Mouse (Mus musculus) urinary bladder, postnatal 4 days (tissue): ENCODE results near the gene Galk2.

Experiments used
- DNase-seq, 2 experiments: peaks; one replicate each; pipeline ENCODE4 v3.0.0; 2021 to 2022; ENCODE audit warnings: low spot score in 2 of 2

The Galk2 gene

DNA sequence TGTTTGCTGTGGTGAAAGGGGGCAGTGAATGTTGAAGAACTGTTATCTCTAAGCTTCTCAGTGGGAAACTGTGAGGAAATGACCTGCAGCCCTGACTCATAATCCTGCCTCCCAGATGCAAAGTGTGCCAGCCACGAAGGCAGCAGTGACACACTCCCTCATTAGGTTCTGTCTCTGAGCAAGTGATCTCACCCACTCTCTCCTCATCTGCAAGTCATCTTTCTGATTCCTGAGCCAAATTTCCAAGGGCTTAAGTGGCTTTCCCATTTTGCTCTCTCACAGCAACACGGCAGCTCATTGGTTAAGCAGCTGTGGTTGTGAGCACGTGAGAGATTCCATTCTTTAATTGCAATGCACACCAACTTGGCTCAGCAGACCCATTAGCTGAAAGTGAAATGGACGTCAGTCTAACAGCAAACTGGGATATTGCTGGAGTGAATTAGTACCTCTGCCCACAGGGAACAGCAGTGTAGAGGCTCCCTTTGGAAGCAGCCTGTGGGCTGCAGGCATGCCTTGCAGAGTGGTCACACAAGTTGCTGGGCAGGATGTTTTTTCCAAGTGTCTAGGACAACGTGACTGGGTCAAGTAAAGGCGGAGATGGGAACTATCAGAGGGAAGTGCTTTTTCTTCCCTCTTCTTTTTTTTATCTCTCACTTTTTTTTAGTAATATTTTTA lies 82.3 kb downstream of the Galk2 start:
- no peak for DNase-seq

GRCm38 (mm10) chr2:125943301-125943700 lies 84.4 kb downstream of the Galk2 start:
- no peak for DNase-seq

DNA sequence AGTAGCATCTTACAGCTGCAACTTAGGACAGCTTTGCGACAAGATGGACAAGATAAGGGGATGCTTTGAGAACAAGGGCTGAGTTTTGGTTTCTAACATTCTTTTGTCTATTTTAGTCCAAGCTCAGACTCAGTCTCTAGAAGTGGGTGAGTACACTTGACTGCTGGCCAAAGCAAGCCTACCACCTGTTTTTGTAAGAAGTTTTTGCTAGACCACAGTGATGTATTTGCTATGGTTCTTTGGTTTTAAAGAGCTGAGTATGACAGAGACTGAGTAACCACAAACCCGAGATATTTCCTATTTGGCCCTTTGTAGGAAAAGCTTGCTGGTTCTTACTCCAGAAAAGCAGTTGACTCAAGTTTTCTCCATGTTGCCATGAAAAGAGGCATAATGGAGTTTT lies 89.3 kb downstream of the Galk2 start:
- DNase-seq: no peak

DNA sequence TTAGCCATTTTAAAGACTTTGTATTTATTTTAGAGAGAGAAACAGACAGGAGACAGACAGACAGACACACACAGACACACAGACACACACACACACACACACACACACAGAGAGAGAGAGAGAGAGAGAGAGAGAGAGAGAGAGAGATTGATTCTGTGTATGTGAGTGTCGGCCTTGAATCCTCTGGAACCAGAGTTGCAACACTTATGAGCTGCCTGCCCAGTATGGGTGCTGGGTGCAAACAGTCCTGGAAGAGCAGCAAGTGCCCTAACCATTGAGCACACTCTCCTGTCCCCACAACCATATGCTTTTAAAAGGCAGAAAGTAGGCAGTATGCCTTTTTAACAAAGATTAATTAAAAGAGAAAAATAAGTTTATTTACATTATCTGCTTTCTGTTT lies 109.9 kb downstream of the Galk2 start:
- no peak for DNase-seq

DNA sequence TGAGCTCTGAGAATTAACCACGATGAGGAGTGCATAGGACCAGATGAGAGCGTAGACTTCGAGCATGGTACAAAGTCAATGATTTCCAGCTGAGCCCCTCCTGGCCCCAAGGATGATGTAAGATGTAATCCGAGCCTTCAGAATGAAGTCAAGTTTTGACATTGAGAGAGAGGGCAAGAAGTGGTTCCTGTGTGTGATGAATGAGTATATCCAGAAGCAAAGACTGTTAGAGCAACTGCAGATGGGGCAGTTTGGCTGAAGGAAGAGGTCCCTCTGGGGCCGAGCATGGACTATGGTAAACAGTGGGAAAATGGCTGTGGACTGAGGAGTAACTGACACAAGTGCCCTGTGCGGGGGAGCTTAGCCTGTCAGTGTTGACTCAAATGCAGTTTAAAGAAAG lies 114.3 kb downstream of the Galk2 start:
- DNase-seq: no peak

- DNase-seq: no peak
Measured at GRCm38 (mm10) chr2:125975206-125975605, 116.3 kb downstream of the Galk2 start.

GRCm38 (mm10) chr2:125975808-125976345 lies 117.0 kb downstream of the Galk2 start:
- DNase-seq: no peak

DNA sequence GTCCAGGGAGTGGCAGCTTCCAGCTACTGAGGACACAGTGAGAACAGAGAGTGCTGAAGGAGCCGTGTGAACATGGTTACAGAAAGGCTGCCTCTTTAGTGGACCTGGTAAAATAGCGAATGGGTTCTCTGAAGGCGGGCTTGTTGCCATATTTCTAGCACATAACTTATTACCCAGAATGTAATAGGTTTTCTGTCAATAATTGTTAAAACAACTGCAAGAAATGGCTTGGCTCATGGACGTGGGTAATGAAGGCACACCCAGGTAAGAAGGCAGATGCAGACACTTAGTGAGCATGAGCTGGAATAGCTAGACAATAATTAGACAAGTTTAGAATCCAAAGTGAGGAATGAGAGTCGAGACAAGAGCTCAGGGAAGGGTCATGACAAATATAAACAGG lies 143.4 kb downstream of the Galk2 start:
- no peak for DNase-seq

- no peak for DNase-seq
Measured at GRCm38 (mm10) chr2:126006088-126006487, 147.2 kb downstream of the Galk2 start.

- DNase-seq: no peak
Measured at GRCm38 (mm10) chr2:126006742-126007141, 147.8 kb downstream of the Galk2 start.

DNA sequence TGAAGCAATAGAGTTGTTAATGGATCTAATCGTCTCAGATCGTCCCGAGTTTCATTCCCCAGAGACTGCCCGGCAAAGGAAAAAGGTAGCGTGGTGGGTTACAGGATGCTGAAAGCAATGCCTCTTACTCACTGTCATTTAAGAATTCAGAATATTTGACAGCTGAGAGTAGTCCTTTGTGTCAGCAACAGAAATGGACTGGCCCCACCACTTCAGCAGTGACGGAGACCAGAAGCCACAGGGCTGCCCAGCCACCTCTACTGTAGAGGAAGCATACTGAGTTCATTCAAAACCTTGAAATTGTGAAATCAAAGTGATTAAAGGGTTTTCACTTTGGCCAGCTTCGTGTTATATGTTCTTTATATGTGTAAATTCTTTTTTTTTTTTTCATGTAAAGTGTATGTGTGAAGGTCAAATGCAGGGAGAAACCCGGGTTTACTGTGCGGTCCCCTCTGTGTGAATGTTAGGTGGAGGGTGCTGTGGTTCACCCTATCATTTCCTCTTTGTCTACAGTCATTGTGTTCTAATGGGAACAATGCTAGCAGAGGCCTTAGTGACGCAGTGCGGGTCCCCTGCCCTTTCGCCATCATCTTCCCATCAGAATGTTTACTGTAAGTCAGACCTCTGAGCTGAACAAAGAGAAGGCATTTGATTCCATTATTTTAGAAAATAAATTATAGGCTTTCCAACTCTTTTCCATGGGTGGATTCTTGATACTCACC lies 156.2 kb downstream of the Galk2 start:
- DNase-seq: no peak

GRCm38 (mm10) chr2:126015763-126016473 lies 157.0 kb downstream of the Galk2 start:
- DNase-seq: no peak

DNA sequence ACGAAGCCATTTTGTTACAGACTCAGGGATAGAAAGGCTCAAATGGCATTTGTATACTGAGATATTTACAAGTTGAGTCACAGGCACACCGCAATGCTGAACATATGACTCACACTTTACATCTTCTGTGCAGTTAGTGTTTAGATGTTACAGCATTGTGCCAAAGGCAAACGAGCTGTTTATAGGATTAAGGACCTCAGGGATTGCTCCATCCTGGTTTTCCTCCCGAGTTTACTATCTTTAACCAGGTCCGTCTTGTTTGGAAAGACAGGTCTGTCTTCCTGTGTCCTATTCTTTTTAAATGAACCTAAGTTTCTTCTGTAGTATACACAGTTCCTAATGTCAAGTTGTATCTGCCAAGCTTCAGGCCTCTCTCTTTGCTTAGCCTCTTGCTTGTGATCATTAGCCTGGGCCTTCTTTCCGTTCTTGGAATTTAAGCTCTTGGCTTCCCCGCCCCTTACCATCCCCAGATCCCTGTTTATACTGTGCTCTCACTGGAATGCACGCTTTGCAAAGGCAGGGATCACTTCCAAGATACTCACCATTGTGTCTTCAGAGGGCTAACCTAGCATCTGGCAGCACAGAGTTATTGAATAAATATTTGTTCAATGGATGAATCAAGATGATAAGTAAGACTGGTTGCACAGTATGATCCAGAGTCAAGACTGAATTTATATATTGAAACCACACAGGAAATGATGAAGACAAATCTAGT lies 172.4 kb downstream of the Galk2 start:
- DNase-seq: no peak

GRCm38 (mm10) chr2:126033114-126033972 lies 174.4 kb downstream of the Galk2 start:
- no peak for DNase-seq
